19 mouse cellular contexts compared by ENCODE assay signal in the genomic region with DNA sequence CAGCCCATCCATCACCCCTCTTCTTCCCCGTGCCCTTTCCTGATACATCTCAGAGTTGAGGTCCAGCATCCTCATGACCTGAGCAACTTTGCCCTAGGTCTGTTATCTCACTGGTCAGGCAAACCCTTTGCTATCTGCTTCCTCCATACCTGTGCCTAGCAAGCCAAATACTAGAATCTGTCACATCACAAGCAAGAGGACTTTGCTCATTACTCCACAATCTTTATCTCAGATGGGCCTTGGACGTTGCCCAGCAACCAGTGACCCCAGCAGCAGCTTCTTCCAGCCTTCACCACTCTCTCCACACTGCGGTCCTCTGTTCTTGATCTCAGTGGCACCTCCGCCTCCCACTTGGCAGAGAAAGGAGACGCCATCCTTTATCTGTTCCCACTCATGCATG. TPM values are rescaled to one million over a fixed set of nuclear protein-coding genes. Genes with fewer than 3 reads are reported as not detected.
DNase-seq lines count a peak whose midpoint lies in the region; ATAC-seq lines count a peak whose summit lies in the region.
"Had no signal": no experiment of that assay in that cellular context is flagged by ENCODE, and none has a peak within 500 bp of the region (broad histone marks: within the 10 kb centered on the region; RNA-seq: fewer than 3 reads in every experiment).

No protein-coding gene starts in this region.

- H3K4me3 ChIP-seq in heart, embryonic 12.5 days: no peak overlapping the region
- H3K4me3 ChIP-seq in lung, embryonic 16.5 days (ENCODE audit: low read length): no peak overlapping the region
- no peak overlapping the region for H3K4me3 ChIP-seq in liver, embryonic 11.5 days (ENCODE audit: low read depth, low read length)
- H3K4me3 ChIP-seq: kidney, embryonic 15.5 days; midbrain, embryonic 12.5 days; neural tube, embryonic 13.5 days had no signal

- H3K9me3 ChIP-seq in heart, embryonic 12.5 days (replicated peaks): no peaks in the 10 kb centered on the region
- H3K9me3 ChIP-seq in lung, embryonic 16.5 days (ENCODE audit: control insufficient read depth, low read length): no peaks in the 10 kb centered on the region
- H3K9me3 ChIP-seq in liver, embryonic 11.5 days (ENCODE audit: control insufficient read depth, low read length): no peaks in the 10 kb centered on the region
- H3K9me3 ChIP-seq: kidney, embryonic 15.5 days; midbrain, embryonic 12.5 days; neural tube, embryonic 13.5 days had no signal

- no peaks in the 10 kb centered on the region for H3K27me3 ChIP-seq in heart, embryonic 12.5 days (replicated peaks)
- H3K27me3 ChIP-seq in lung, embryonic 16.5 days (ENCODE audit: control insufficient read depth, insufficient read depth, low read depth, low read length): no peaks in the 10 kb centered on the region
- H3K27me3 ChIP-seq in liver, embryonic 11.5 days (replicated peaks; ENCODE audit: control insufficient read depth, insufficient read depth, low read length): no peaks in the 10 kb centered on the region
- H3K27me3 ChIP-seq: kidney, embryonic 15.5 days; midbrain, embryonic 12.5 days; neural tube, embryonic 13.5 days; Patski had no signal

- no peak for DNase-seq in heart, postnatal 10 days
- no peak for DNase-seq in lung, adult 18-20 months
- no peak for DNase-seq in liver, embryonic 11.5 days (ENCODE audit: low spot score)
- DNase-seq in layer of hippocampus, postnatal 36 days: no peak
- no peak for DNase-seq in urinary bladder, postnatal 14 days (ENCODE audit: low spot score)
- DNase-seq: adrenal gland, postnatal 14 days; cerebellum, adult 18-20 months; cerebellum, postnatal 36 days; forebrain, postnatal 0 days; lung, postnatal 36 days; spleen, adult 18-20 months; thymus, postnatal 14 days had no signal

- 32% methylated on average over 5 of the region's 5 CpGs for WGBS in heart, embryonic 12.5 days
- WGBS in lung, embryonic 16.5 days: 44% methylated on average over 5 of the region's 5 CpGs
- 30% methylated on average over 5 of the region's 5 CpGs for whole genome bisulfite sequencing in liver, embryonic 11.5 days

- no peak overlapping the region; the same call in 1 of the 2 replicates for H3K4me2 ChIP-seq in heart, embryonic 12.5 days
- H3K4me2 ChIP-seq in lung, embryonic 16.5 days (ENCODE audit: low read depth, low read length): no peak overlapping the region
- peak overlapping the region; percentile 11; the same call in 1 of the 2 replicates for H3K4me2 ChIP-seq in liver, embryonic 11.5 days
- H3K4me2 ChIP-seq: kidney, embryonic 15.5 days; midbrain, embryonic 12.5 days; neural tube, embryonic 13.5 days had no signal

- H3K27ac ChIP-seq in heart, embryonic 12.5 days (ENCODE audit: poor library complexity, severe bottlenecking): peak overlapping the region; percentile 25; the same call in 1 of the 2 replicates
- no peak overlapping the region for H3K27ac ChIP-seq in lung, embryonic 16.5 days (ENCODE audit: low read length)
- peak overlapping the region; percentile 55 for H3K27ac ChIP-seq in liver, embryonic 11.5 days (ENCODE audit: low read depth, low read length)
- H3K27ac ChIP-seq: kidney, embryonic 15.5 days; midbrain, embryonic 12.5 days; neural tube, embryonic 13.5 days had no signal

- H3K4me1 ChIP-seq in heart, embryonic 12.5 days (replicated peaks): peaks cover 43% of the 10 kb centered on the region
- peaks cover 4% of the 10 kb centered on the region; the same call in 1 of the 2 replicates for H3K4me1 ChIP-seq in lung, embryonic 16.5 days (replicated peaks; ENCODE audit: control insufficient read depth, insufficient read depth, low read length)
- peaks cover 43% of the 10 kb centered on the region for H3K4me1 ChIP-seq in liver, embryonic 11.5 days (replicated peaks; ENCODE audit: control insufficient read depth, insufficient read depth, low read length)
- H3K4me1 ChIP-seq: midbrain, embryonic 12.5 days; neural tube, embryonic 13.5 days had no signal

- H3K36me3 ChIP-seq in heart, embryonic 12.5 days: no peaks in the 10 kb centered on the region
- H3K36me3 ChIP-seq in lung, embryonic 16.5 days (ENCODE audit: control insufficient read depth, insufficient read depth, low read length): no peaks in the 10 kb centered on the region
- no peaks in the 10 kb centered on the region for H3K36me3 ChIP-seq in liver, embryonic 11.5 days (ENCODE audit: control insufficient read depth, insufficient read depth, low read length)
- H3K36me3 ChIP-seq: kidney, embryonic 15.5 days; midbrain, embryonic 12.5 days; neural tube, embryonic 13.5 days had no signal

- no peak overlapping the region for H3K9ac ChIP-seq in heart, embryonic 12.5 days
- H3K9ac ChIP-seq in lung, embryonic 16.5 days (ENCODE audit: low read length): no peak overlapping the region
- no peak overlapping the region for H3K9ac ChIP-seq in liver, embryonic 11.5 days (ENCODE audit: low read depth, low read length)
- H3K9ac ChIP-seq: forebrain, postnatal 0 days; kidney, embryonic 15.5 days; midbrain, embryonic 12.5 days; neural tube, embryonic 13.5 days had no signal

- peak; percentile 39; the same call in 1 of the 2 replicates for ATAC-seq in heart, embryonic 12.5 days (ENCODE audit: insufficient number of reproducible peaks, low FRiP score)
- 0 out of 2 replicates have a peak, but pooled peaks have one; percentile 12 for ATAC-seq in lung, embryonic 16.5 days (ENCODE audit: low read depth)
- ATAC-seq in liver, embryonic 11.5 days (replicated peaks; ENCODE audit: low FRiP score): peak; percentile 42
- ATAC-seq: activated CD4-positive, CD25-positive, alpha-beta regulatory T cell, adult 4 months; forebrain, postnatal 0 days; Patski had no signal

- intact Hi-C loops in heart, postnatal 10 days (cut with DNase I): no loop called here

RNA-seq across cellular contexts. Expression of gene Slc2a1, which starts 54.4 kb away (rescaled TPM):
- polyA plus RNA-seq in heart, embryonic 12.5 days (2016; fragmentation: Nextera tagmentation; extraction: Ambion mirVana): 330 and 331 TPM in 2 replicates
- 1 to 10 TPM; 5.1 to 7.7 TPM for total RNA-seq in heart, postnatal 10 days (2021)
- 89.7 and 95.7 TPM in 2 replicates for polyA plus RNA-seq in lung, embryonic 16.5 days (2015; fragmentation: Nextera tagmentation; extraction: Ambion mirVana)
- 150 and 153 TPM in 2 replicates for polyA plus RNA-seq in liver, embryonic 11.5 days (2014; fragmentation: Nextera tagmentation; extraction: Ambion mirVana)
- 100 to 1,000 TPM in 1 of 2 experiments, 10 to 100 TPM in 1; 76.1 to 104 TPM for total RNA-seq in layer of hippocampus, postnatal 36 days (2021)
